Mouse (Mus musculus): ENCODE measurements around the gene Pacsin1. TPM values are rescaled to one million over a fixed set of nuclear protein-coding genes. Genes with fewer than 3 reads are reported as not detected.

Pacsin1 gene
- polyA plus RNA-seq, 1 experiment = not detected

GRCm38 (mm10) chr17:27645807-27646206, 9.5 kb upstream of the Pacsin1 start:
- no peaks in the 10 kb centered on the region for H3K79me2 ChIP-seq (ENCODE audit: control insufficient read depth, insufficient read depth)
- no peaks in the 10 kb centered on the region for H3K36me3 ChIP-seq (ENCODE audit: control insufficient read depth, insufficient read depth)
- no peak overlapping the region for H3K4me3 ChIP-seq (ENCODE audit: insufficient read depth, poor library complexity, severe bottlenecking)
- H3K27me3 ChIP-seq (ENCODE audit: control insufficient read depth, insufficient read depth, insufficient read length) = no peaks in the 10 kb centered on the region
- TF ChIP-seq MYOG (IDR thresholded peaks at IDR 0.05; ENCODE audit: control insufficient read depth, extremely low read depth, insufficient read length) (no peak), CTCF (IDR thresholded peaks at IDR 0.05; ENCODE audit: control insufficient read depth, insufficient read depth, insufficient read length) (no peak), MAX (IDR thresholded peaks at IDR 0.05) (no peak), CEBPB (IDR thresholded peaks at IDR 0.05; ENCODE audit: low read depth) (no peak), USF1 (IDR thresholded peaks at IDR 0.05; ENCODE audit: low read depth) (no peak)
- no peak overlapping the region for H3ac ChIP-seq (ENCODE audit: control insufficient read depth, insufficient read length, low read depth)
- H3K79me3 ChIP-seq (ENCODE audit: low read depth) = no peaks in the 10 kb centered on the region

GRCm38 (mm10) chr17:27650160-27650559, 5.1 kb upstream of the Pacsin1 start:
- Histone ChIP-seq H3K79me2 (ENCODE audit: control insufficient read depth, insufficient read depth) (no peaks in the 10 kb centered on the region), H3K27me3 (ENCODE audit: control insufficient read depth, insufficient read depth, insufficient read length) (peaks cover 10% of the 10 kb centered on the region), H3K79me3 (ENCODE audit: low read depth) (no peaks in the 10 kb centered on the region), H3K36me3 (ENCODE audit: control insufficient read depth, insufficient read depth) (no peaks in the 10 kb centered on the region), H3K4me3 (ENCODE audit: insufficient read depth, poor library complexity, severe bottlenecking) (no peak overlapping the region), H3ac (ENCODE audit: control insufficient read depth, insufficient read length, low read depth) (no peak overlapping the region)
- peak; percentile 72 for TF ChIP-seq CTCF (IDR thresholded peaks at IDR 0.05; ENCODE audit: control insufficient read depth, insufficient read depth, insufficient read length)
- no peak for TF ChIP-seq USF1 (IDR thresholded peaks at IDR 0.05; ENCODE audit: low read depth)

- TF ChIP-seq MYOD1 (IDR thresholded peaks at IDR 0.05; ENCODE audit: control insufficient read depth, insufficient read length, low read depth) (no peak), CTCF (IDR thresholded peaks at IDR 0.05; ENCODE audit: control insufficient read depth, insufficient read depth, insufficient read length) (no peak), MAX (IDR thresholded peaks at IDR 0.05) (no peak), USF1 (IDR thresholded peaks at IDR 0.05; ENCODE audit: low read depth) (no peak), CEBPB (IDR thresholded peaks at IDR 0.05; ENCODE audit: low read depth) (no peak), MYOG (IDR thresholded peaks at IDR 0.05; ENCODE audit: control insufficient read depth, extremely low read depth, insufficient read length) (no peak), FOSL1 (IDR thresholded peaks at IDR 0.05; ENCODE audit: insufficient read depth, low read length, poor library complexity, severe bottlenecking) (no peak)
- no peak overlapping the region for H3ac ChIP-seq (ENCODE audit: control insufficient read depth, insufficient read length, low read depth)
- no peak overlapping the region for H3K4me3 ChIP-seq (ENCODE audit: insufficient read depth, poor library complexity, severe bottlenecking)
- H3K79me2 ChIP-seq (ENCODE audit: control insufficient read depth, insufficient read depth) = no peaks in the 10 kb centered on the region
- H3K27me3 ChIP-seq (ENCODE audit: control insufficient read depth, insufficient read depth, insufficient read length) = peaks cover 13% of the 10 kb centered on the region
- no peaks in the 10 kb centered on the region for H3K36me3 ChIP-seq (ENCODE audit: control insufficient read depth, insufficient read depth)
- no peaks in the 10 kb centered on the region for H3K79me3 ChIP-seq (ENCODE audit: low read depth)
Observed at GRCm38 (mm10) chr17:27650586-27650985, 4.7 kb upstream of the Pacsin1 start.

GRCm38 (mm10) chr17:27652046-27652790, 3.1 kb upstream of the Pacsin1 start:
- TF ChIP-seq CTCF (IDR thresholded peaks at IDR 0.05; ENCODE audit: control insufficient read depth, insufficient read depth, insufficient read length) = no peak
- no peak for TF ChIP-seq USF1 (IDR thresholded peaks at IDR 0.05; ENCODE audit: low read depth)

GRCm38 (mm10) chr17:27653253-27653959, 1.9 kb upstream of the Pacsin1 start:
- no peaks in the 10 kb centered on the region for H3K36me3 ChIP-seq (ENCODE audit: control insufficient read depth, insufficient read depth)
- H3K79me3 ChIP-seq (ENCODE audit: low read depth) = no peaks in the 10 kb centered on the region
- H3K27me3 ChIP-seq (ENCODE audit: control insufficient read depth, insufficient read depth, insufficient read length) = peaks cover 25% of the 10 kb centered on the region
- no peak overlapping the region for H3K4me3 ChIP-seq (ENCODE audit: insufficient read depth, poor library complexity, severe bottlenecking)
- H3K79me2 ChIP-seq (ENCODE audit: control insufficient read depth, insufficient read depth) = no peaks in the 10 kb centered on the region
- no peak overlapping the region for H3ac ChIP-seq (ENCODE audit: control insufficient read depth, insufficient read length, low read depth)
- TF ChIP-seq MYOG (IDR thresholded peaks at IDR 0.05; ENCODE audit: control insufficient read depth, extremely low read depth, insufficient read length) (no peak), FOSL1 (IDR thresholded peaks at IDR 0.05; ENCODE audit: insufficient read depth, low read length, poor library complexity, severe bottlenecking) (no peak), CTCF (IDR thresholded peaks at IDR 0.05; ENCODE audit: control insufficient read depth, insufficient read depth, insufficient read length) (no peak), CEBPB (IDR thresholded peaks at IDR 0.05; ENCODE audit: low read depth) (no peak), MAX (IDR thresholded peaks at IDR 0.05) (no peak), MYOD1 (IDR thresholded peaks at IDR 0.05; ENCODE audit: control insufficient read depth, insufficient read length, low read depth) (no peak), USF1 (IDR thresholded peaks at IDR 0.05; ENCODE audit: low read depth) (no peak)

More at GRCm38 (mm10) chr17:27652046-27652790, 3.1 kb upstream of the Pacsin1 start:
- H3K27me3 ChIP-seq (ENCODE audit: control insufficient read depth, insufficient read depth, insufficient read length) = peaks cover 20% of the 10 kb centered on the region
- no peaks in the 10 kb centered on the region for H3K79me3 ChIP-seq (ENCODE audit: low read depth)
- no peaks in the 10 kb centered on the region for H3K79me2 ChIP-seq (ENCODE audit: control insufficient read depth, insufficient read depth)
- no peak overlapping the region for H3K4me3 ChIP-seq (ENCODE audit: insufficient read depth, poor library complexity, severe bottlenecking)
- H3K36me3 ChIP-seq (ENCODE audit: control insufficient read depth, insufficient read depth) = no peaks in the 10 kb centered on the region
- H3ac ChIP-seq (ENCODE audit: control insufficient read depth, insufficient read length, low read depth) = no peak overlapping the region

GRCm38 (mm10) chr17:27656011-27656399, 696 bp downstream of the Pacsin1 start:
- Histone ChIP-seq H3ac (ENCODE audit: control insufficient read depth, insufficient read length, low read depth) (no peak overlapping the region), H3K27me3 (ENCODE audit: control insufficient read depth, insufficient read depth, insufficient read length) (peaks cover 25% of the 10 kb centered on the region), H3K79me3 (ENCODE audit: low read depth) (no peaks in the 10 kb centered on the region), H3K4me3 (ENCODE audit: insufficient read depth, poor library complexity, severe bottlenecking) (no peak overlapping the region), H3K36me3 (ENCODE audit: control insufficient read depth, insufficient read depth) (no peaks in the 10 kb centered on the region), H3K79me2 (ENCODE audit: control insufficient read depth, insufficient read depth) (no peaks in the 10 kb centered on the region)
- TF ChIP-seq CEBPB (IDR thresholded peaks at IDR 0.05; ENCODE audit: low read depth) = no peak
- TF ChIP-seq CTCF (IDR thresholded peaks at IDR 0.05; ENCODE audit: control insufficient read depth, insufficient read depth, insufficient read length) = no peak
- TF ChIP-seq MYOG (IDR thresholded peaks at IDR 0.05; ENCODE audit: control insufficient read depth, extremely low read depth, insufficient read length) = no peak
- no peak for TF ChIP-seq FOSL1 (IDR thresholded peaks at IDR 0.05; ENCODE audit: insufficient read depth, low read length, poor library complexity, severe bottlenecking)
- TF ChIP-seq MYOD1 (IDR thresholded peaks at IDR 0.05; ENCODE audit: control insufficient read depth, insufficient read length, low read depth) = no peak
- no peak for TF ChIP-seq MAX (IDR thresholded peaks at IDR 0.05)
- no peak for TF ChIP-seq USF1 (IDR thresholded peaks at IDR 0.05; ENCODE audit: low read depth)
